Mouse (Mus musculus) heart, postnatal 0 days (tissue): ENCODE results near the gene Ramp2. TPM values are rescaled to one million over a fixed set of nuclear protein-coding genes. Genes with fewer than 3 reads are reported as not detected.

ENCODE experiments used
- ATAC-seq: fragments of 200-750 bp; cut with Nextera tagmentation; 2 replicates; pipeline ENCODE4 v1.8.0; 2017; ENCODE audit warnings: low read depth, moderate number of reproducible peaks, moderate library complexity; ENCODE audit not compliant: insufficient read depth
- DNase-seq: peaks from one replicate; pipeline ENCODE4 v3.0.0-alpha.2; 2016; ENCODE audit warnings: low spot score
- H3K27ac ChIP-seq: fragments of 300-500 bp; sonication (generic); 2 replicates; pipeline ENCODE4 v1.5.1; 2014; ENCODE audit warnings: low read depth, mild to moderate bottlenecking
- H3K27me3 ChIP-seq: fragments of 300-500 bp; sonication (generic); 2 replicates; pipeline ENCODE4 v1.6.1; 2014; ENCODE audit warnings: low read length, mixed read lengths; ENCODE audit not compliant: control insufficient read depth, insufficient read depth
- H3K36me3 ChIP-seq: fragments of 300-500 bp; sonication (generic); replicated peaks from 2 replicates; pipeline ENCODE4 v1.6.1; 2014; ENCODE audit warnings: low read length, mixed read lengths; ENCODE audit not compliant: control insufficient read depth, insufficient read depth
- H3K4me1 ChIP-seq: fragments of 300-500 bp; sonication (generic); 2 replicates; pipeline ENCODE4 v1.6.1; 2014; ENCODE audit warnings: antibody characterized with exemption; ENCODE audit not compliant: control insufficient read depth, insufficient read depth
- H3K4me2 ChIP-seq: fragments of 300-500 bp; sonication (generic); 2 replicates; pipeline ENCODE4 v1.6.1; 2014; ENCODE audit warnings: low read depth, mild to moderate bottlenecking, low read length, moderate library complexity
- H3K4me3 ChIP-seq: fragments of 300-500 bp; sonication (generic); 2 replicates; pipeline ENCODE4 v1.5.1; 2014; ENCODE audit warnings: low read depth, low read length
- H3K9ac ChIP-seq: fragments of 300-500 bp; sonication (generic); replicated peaks from 2 replicates; pipeline ENCODE4 v1.6.1; 2014; ENCODE audit warnings: low read depth, low read length, mixed read lengths
- H3K9me3 ChIP-seq: fragments of 300-500 bp; sonication (generic); replicated peaks from 2 replicates; pipeline ENCODE4 v1.6.1; 2016; ENCODE audit warnings: low read length; ENCODE audit not compliant: control insufficient read depth
- CTCF ChIP-seq: IDR thresholded peaks from 2 replicates; pipeline ENCODE4 v1.5.1; 2016; ENCODE audit warnings: antibody characterized with exemption, control low read depth, low read depth
- EP300 ChIP-seq: IDR thresholded peaks from 2 replicates; pipeline ENCODE4 v1.6.1; 2016; ENCODE audit warnings: antibody characterized with exemption, low read depth
- WGBS: fragments of 180-500 bp; shearing (Covaris S2); extraction: QIAGEN DNeasy Blood & Tissue Kit; methylation state at CpG from one replicate; pipeline ENCODE4 v1.1.7; 2014; 5-methylcytosine and 5-hydroxymethylcytosine counted together
- polyA plus RNA-seq: library from polyadenylated mRNA; unstranded; fragments of >200 nt; fragmentation: Nextera tagmentation; extraction: Ambion mirVana; gene quantifications from 2 replicates; pipeline ENCODE4 v1.2.1, GENCODE M21; 2015
- total RNA-seq: library from RNA; depleted of rRNA; stranded (reverse); fragments of >200 nt; gene quantifications from 2 replicates; pipeline ENCODE4 v1.2.3, GENCODE M21; 2014; ENCODE audit warnings: low replicate concordance

The Ramp2 gene
- total and polyA plus RNA-seq, 2 experiments from 2014 or later = 159 to 182 TPM

DNA sequence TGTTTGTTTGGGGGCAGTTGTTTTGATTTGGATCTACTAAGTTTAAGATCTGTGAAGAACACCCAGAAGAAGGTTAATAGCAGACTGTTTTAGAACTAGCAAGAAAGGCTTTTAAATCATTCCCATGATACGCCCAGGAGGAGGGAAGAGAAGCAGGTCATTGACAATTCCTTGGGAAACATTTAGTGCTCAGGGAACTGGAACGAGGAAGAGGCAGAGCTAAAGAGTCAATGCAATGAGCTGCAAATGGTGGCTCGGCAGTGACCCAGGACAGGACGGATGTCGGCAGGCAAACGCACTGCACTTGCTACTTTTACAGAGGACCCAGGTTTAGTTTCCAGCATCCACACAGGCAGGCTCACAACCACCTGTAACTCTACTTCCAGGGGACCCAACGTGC is 35.0 kb downstream of the Ramp2 start:
- Histone ChIP-seq H3K9ac (no peak overlapping the region), H3K9me3 (no peaks in the 10 kb centered on the region), H3K27ac (no peak overlapping the region), H3K27me3 (no peaks in the 10 kb centered on the region), H3K4me3 (no peak overlapping the region), H3K4me2 (no peak overlapping the region), H3K4me1 (peaks cover 25% of the 10 kb centered on the region), H3K36me3 (peaks cover 3% of the 10 kb centered on the region; the same call in 1 of the 2 replicates)
- ATAC-seq (no peak), DNase-seq (no peak)
- 51% methylated on average over 7 of the region's 7 CpGs for WGBS
- no peak for TF ChIP-seq EP300
- no peak for TF ChIP-seq CTCF

DNA sequence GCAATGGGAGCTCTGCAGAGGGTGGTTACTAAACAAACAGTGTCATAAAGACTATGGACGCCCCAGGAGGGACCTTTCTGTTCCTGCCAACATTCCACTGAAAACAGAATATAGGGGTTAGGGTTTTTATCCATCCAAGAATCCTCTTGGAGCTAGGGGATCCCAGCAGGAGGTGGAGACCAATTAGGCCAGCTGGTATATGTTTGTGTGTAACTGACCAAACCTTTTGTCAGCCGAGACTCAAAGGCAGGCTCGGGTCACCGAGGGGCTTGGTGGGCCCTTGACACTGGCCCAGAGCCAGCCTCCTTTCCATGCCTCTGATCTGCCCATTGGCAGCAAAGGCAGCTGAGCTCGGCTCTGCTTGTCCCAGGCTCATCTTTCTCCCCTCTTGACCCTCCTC is 37.1 kb downstream of the Ramp2 start:
- 42% methylated on average over 5 of the region's 5 CpGs for WGBS
- ATAC-seq = no peak

DNA sequence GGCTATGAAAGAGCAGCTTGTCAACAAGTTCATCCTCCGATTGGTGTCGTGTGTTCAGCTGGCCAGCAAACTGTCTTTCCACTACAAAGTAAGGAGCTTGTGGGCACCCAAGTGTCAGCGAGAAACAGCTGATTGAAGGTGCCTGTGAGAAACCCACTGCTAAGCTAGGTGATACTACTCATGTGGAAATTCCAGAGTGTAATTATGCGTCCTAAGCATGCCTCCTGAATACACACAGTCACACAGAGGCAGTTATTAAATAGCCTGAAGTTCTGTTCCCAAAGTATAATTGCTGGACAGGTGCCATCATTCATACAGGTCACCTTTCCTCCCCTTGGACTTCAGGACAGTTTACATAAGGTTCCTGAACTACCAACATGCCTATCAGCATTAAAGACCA is 38.0 kb downstream of the Ramp2 start:
- H3K9ac ChIP-seq = no peak overlapping the region
- no peak for DNase-seq
- no peak overlapping the region for H3K4me3 ChIP-seq
- no peak overlapping the region for H3K27ac ChIP-seq
- H3K4me2 ChIP-seq = no peak overlapping the region
- H3K4me1 ChIP-seq = peaks cover 5% of the 10 kb centered on the region; the same call in 1 of the 2 replicates
- H3K9me3 ChIP-seq = no peaks in the 10 kb centered on the region
- H3K27me3 ChIP-seq = no peaks in the 10 kb centered on the region
- no peak for TF ChIP-seq EP300
- no peak for TF ChIP-seq CTCF
- no peak for ATAC-seq
- 54% methylated on average over 4 of the region's 4 CpGs for WGBS
- H3K36me3 ChIP-seq = peaks cover 28% of the 10 kb centered on the region

More for the DNA sequence above, 37.1 kb downstream of the Ramp2 start:
- H3K4me3 ChIP-seq = no peak overlapping the region
- H3K27me3 ChIP-seq = no peaks in the 10 kb centered on the region
- peaks cover 19% of the 10 kb centered on the region for H3K36me3 ChIP-seq
- H3K9me3 ChIP-seq = no peaks in the 10 kb centered on the region
- no peak overlapping the region for H3K4me2 ChIP-seq
- no peak for DNase-seq
- no peak overlapping the region for H3K9ac ChIP-seq
- H3K27ac ChIP-seq = no peak overlapping the region
- peaks cover 8% of the 10 kb centered on the region for H3K4me1 ChIP-seq
- no peak for TF ChIP-seq CTCF
- no peak for TF ChIP-seq EP300

DNA sequence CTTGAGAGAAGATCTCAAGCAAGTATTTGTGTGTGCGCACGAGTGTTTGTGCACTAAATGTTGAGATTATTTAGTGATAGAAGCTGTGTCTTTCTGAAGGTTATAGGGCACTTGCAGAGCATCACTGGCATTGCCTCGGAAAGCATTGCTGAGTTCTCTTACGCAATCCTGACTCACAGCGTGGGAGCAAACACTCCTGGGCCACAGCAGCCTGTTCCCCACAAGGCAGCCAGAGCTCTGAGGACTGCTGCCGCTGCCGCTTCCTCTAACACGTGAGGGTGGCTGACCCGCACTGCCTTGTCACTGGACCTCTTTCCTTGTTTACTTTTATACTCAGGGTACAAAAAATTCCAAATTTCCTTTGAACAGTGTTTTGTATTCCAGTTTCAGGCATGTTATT is 41.5 kb downstream of the Ramp2 start:
- Histone ChIP-seq H3K27ac (no peak overlapping the region), H3K9me3 (no peaks in the 10 kb centered on the region), H3K4me2 (no peak overlapping the region), H3K9ac (no peak overlapping the region), H3K4me1 (no peaks in the 10 kb centered on the region), H3K36me3 (peaks cover 62% of the 10 kb centered on the region), H3K4me3 (no peak overlapping the region), H3K27me3 (no peaks in the 10 kb centered on the region)
- ATAC-seq = no peak
- no peak for TF ChIP-seq EP300
- TF ChIP-seq CTCF = no peak
- 77% methylated on average over 9 of the region's 9 CpGs for WGBS
- DNase-seq = no peak

DNA sequence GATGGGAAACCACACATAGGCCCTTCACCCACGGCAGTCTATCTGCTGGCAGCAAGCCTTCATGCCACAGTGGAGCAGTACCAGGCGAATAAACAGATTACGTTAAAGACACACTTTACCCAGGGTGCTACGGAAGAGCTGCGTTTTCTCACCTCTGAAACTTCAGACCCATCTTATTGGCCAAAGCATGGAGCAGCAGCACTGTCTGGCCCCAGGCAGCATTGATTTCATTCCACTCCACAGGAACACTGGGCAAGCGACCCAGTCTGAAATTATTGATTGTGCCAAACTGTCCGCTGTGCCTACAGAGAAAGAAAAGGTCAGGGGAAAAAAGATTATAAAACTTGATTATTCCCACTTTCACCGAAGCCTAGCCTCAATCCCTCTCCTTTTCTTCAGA is 45.4 kb downstream of the Ramp2 start:
- H3K27ac ChIP-seq = no peak overlapping the region
- ATAC-seq (no peak), DNase-seq (no peak)
- no peak overlapping the region for H3K4me2 ChIP-seq
- peaks cover 91% of the 10 kb centered on the region for H3K36me3 ChIP-seq
- TF ChIP-seq EP300 (no peak), CTCF (no peak)
- no peak overlapping the region for H3K9ac ChIP-seq
- no peak overlapping the region for H3K4me3 ChIP-seq
- no peaks in the 10 kb centered on the region for H3K27me3 ChIP-seq
- 93% methylated on average over 8 of the region's 8 CpGs for WGBS
- no peaks in the 10 kb centered on the region for H3K9me3 ChIP-seq
- H3K4me1 ChIP-seq = no peaks in the 10 kb centered on the region

DNA sequence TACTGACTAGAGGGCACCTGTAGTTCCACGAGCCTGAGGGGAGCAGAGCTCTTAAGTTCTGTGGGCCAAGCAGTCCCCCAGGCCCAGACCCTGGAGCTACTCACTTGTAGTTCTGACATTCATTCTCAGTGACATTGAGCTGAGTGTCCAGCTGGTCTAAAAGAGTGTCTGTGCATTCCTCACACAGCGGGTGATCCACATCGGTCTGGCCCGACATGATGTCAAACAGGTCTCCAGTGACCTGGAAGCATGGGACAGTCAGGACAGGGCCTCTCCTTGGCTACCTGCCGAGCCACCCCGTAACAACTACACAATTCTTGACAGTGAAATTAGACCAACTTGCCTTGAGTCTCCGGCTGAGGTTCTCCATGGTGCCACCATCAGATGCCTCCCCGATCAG is 49.4 kb downstream of the Ramp2 start:
- DNase-seq (no peak), ATAC-seq (no peak)
- Histone ChIP-seq H3K9me3 (no peaks in the 10 kb centered on the region), H3K27ac (no peak overlapping the region), H3K36me3 (peaks cover 88% of the 10 kb centered on the region), H3K9ac (no peak overlapping the region), H3K4me2 (no peak overlapping the region), H3K27me3 (no peaks in the 10 kb centered on the region), H3K4me1 (no peaks in the 10 kb centered on the region; the same call in 1 of the 2 replicates), H3K4me3 (no peak overlapping the region)
- 91% methylated on average over 8 of the region's 8 CpGs for WGBS
- TF ChIP-seq EP300 = no peak
